Mouse (Mus musculus): ENCODE data around the gene Itprid1. TPM values are rescaled to one million over a fixed set of nuclear protein-coding genes. Genes with fewer than 3 reads are reported as not detected.

Gene Itprid1
- polyA plus RNA-seq (2011; ENCODE audit: insufficient read depth, insufficient read length, low read depth, missing spikeins): 0.19 TPM in 1 of 2 replicates, not detected in the other

DNA sequence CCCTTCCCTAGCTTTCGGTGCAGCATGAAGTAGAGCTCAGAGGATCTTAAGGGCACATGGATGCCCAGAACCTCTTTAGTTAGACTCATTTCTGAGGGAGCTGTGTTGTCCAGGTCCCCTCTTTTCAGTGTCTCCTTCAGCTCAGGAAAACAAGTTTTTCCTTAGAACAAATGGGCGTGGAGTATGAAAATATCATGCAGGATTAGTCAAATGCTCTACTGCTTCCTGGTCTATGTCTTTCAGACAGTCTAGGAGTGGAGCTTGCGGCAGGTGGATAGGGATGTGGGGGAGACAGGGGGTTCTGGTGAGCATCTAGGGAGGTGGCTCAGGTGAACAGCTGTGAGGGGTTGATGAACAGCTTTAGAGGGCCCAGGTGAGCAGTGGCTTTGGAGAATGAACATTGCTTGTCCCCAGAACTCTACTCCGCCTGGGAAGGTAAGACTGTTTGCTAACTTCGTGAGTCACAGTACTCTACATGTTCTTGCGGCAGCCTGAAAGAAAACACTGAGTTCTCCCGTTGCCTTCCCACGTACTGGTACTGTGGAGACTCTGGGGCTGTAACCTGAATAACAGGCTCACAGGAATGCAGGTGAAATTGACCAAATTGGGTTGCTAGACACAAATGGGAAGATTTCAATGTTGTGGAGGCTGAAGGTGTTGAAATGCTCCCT is at the start of gene Itprid1:
Itprid1 (plus strand) TSS at position 246 of the 671 bp plus-strand sequence.
- H3K4me3 ChIP-seq (ENCODE audit: low read depth, low read length): no peak within 1 kb of the TSS
- no peaks in the 10 kb centered on the region for H3K36me3 ChIP-seq (ENCODE audit: control insufficient read depth, insufficient read depth, low read length, poor library complexity, severe bottlenecking)
- H3K4me1 ChIP-seq (ENCODE audit: control insufficient read depth, insufficient read depth, low read length): no peaks in the 10 kb centered on the region
- TF ChIP-seq POLR2A (IDR thresholded peaks at IDR 0.05; ENCODE audit: insufficient read depth, low read length): no peak
- TF ChIP-seq EP300 (IDR thresholded peaks at IDR 0.05; ENCODE audit: insufficient read depth, low read depth, low read length): no peak
- no peak for TF ChIP-seq CTCF (IDR thresholded peaks at IDR 0.05; ENCODE audit: low read depth, low read length)
- no peak within 1 kb of the TSS for H3K9ac ChIP-seq (ENCODE audit: low read depth, poor library complexity, severe bottlenecking)
- H3K27me3 ChIP-seq (ENCODE audit: control insufficient read depth, insufficient read depth, low read length, poor library complexity, severe bottlenecking): no peaks in the 10 kb centered on the region
- no peak within 1 kb of the TSS for H3K27ac ChIP-seq (ENCODE audit: insufficient read depth, low read length)
- H3K9me3 ChIP-seq (replicated peaks; ENCODE audit: control insufficient read depth, insufficient read depth, low read length, poor library complexity, severe bottlenecking): no peaks in the 10 kb centered on the region

DNA sequence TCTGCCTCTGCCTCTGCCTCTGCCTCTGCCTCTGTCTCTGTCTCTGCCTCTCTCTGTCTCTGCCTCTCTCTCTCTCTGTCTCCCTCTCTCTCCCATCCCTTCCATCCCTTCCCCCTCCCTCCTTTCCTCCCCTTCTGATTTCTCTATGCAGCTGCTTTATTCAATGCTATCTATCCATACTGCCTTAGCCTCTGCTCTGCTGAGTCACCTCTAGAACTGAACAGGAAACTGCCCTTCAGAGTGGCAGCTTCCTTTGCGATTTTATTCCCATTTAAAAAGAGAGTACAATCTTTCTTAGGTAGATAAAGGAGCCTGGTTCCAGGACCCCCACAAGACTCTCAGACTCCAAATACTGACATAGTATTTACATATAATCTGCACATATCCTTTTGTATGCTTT is 47.1 kb upstream of the Itprid1 start:
- no peak for TF ChIP-seq EP300 (IDR thresholded peaks at IDR 0.05; ENCODE audit: insufficient read depth, low read depth, low read length)
- TF ChIP-seq CTCF (IDR thresholded peaks at IDR 0.05; ENCODE audit: low read depth, low read length): no peak
- no peak for TF ChIP-seq POLR2A (IDR thresholded peaks at IDR 0.05; ENCODE audit: insufficient read depth, low read length)
- no peak overlapping the region for H3K4me3 ChIP-seq (ENCODE audit: low read depth, low read length)
- peak overlapping the region; percentile 72 for H3K27ac ChIP-seq (ENCODE audit: insufficient read depth, low read length)
- H3K27me3 ChIP-seq (ENCODE audit: control insufficient read depth, insufficient read depth, low read length, poor library complexity, severe bottlenecking): no peaks in the 10 kb centered on the region
- no peaks in the 10 kb centered on the region for H3K36me3 ChIP-seq (ENCODE audit: control insufficient read depth, insufficient read depth, low read length, poor library complexity, severe bottlenecking)
- no peak overlapping the region for H3K9ac ChIP-seq (ENCODE audit: low read depth, poor library complexity, severe bottlenecking)
- H3K9me3 ChIP-seq (replicated peaks; ENCODE audit: control insufficient read depth, insufficient read depth, low read length, poor library complexity, severe bottlenecking): peaks cover 10% of the 10 kb centered on the region; the same call in 1 of the 2 replicates
- peaks cover 1% of the 10 kb centered on the region for H3K4me1 ChIP-seq (ENCODE audit: control insufficient read depth, insufficient read depth, low read length)

DNA sequence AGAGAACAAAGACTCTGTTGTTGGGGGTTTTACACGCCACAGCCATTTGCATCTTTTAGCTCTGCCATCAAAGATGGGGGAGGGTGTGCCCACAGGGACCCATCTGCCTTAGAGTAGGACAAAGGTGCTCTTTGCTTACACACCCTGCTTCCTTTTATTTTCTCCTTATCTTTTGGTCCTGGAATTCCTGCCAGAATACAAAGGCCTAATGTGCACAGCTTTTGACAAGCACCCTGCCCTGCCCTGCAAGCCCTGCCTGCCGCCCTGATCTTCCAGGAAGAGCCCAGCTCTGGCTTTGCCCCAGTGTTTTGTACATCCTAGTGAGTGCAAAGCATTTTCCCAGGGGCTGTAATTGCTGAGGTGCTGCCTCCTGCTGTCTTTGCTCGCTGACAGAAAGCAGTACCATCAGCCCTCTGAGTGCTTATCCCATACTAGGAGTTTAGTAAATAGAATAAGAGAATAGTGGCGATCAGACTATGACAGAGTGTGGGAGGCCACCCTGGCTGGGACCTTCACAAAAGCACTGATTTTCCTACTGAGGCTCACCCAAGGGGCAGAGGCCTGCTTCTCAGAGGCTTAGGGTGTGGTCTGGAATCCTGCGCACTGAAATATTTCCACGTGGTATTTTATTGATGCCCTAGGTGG is 44.7 kb upstream of the Itprid1 start:
- H3K36me3 ChIP-seq (ENCODE audit: control insufficient read depth, insufficient read depth, low read length, poor library complexity, severe bottlenecking): no peaks in the 10 kb centered on the region
- H3K4me3 ChIP-seq (ENCODE audit: low read depth, low read length): no peak overlapping the region
- H3K27me3 ChIP-seq (ENCODE audit: control insufficient read depth, insufficient read depth, low read length, poor library complexity, severe bottlenecking): no peaks in the 10 kb centered on the region
- peaks cover 1% of the 10 kb centered on the region for H3K4me1 ChIP-seq (ENCODE audit: control insufficient read depth, insufficient read depth, low read length)
- H3K27ac ChIP-seq (ENCODE audit: insufficient read depth, low read length): peak overlapping the region; percentile 100
- H3K9me3 ChIP-seq (replicated peaks; ENCODE audit: control insufficient read depth, insufficient read depth, low read length, poor library complexity, severe bottlenecking): peaks cover 10% of the 10 kb centered on the region; the same call in 1 of the 2 replicates
- peak overlapping the region; percentile 49; the same call in 1 of the 2 replicates for H3K9ac ChIP-seq (ENCODE audit: low read depth, poor library complexity, severe bottlenecking)
- peak; percentile 98 for TF ChIP-seq EP300 (IDR thresholded peaks at IDR 0.05; ENCODE audit: insufficient read depth, low read depth, low read length)
- no peak for TF ChIP-seq CTCF (IDR thresholded peaks at IDR 0.05; ENCODE audit: low read depth, low read length)
- no peak for TF ChIP-seq POLR2A (IDR thresholded peaks at IDR 0.05; ENCODE audit: insufficient read depth, low read length)

DNA sequence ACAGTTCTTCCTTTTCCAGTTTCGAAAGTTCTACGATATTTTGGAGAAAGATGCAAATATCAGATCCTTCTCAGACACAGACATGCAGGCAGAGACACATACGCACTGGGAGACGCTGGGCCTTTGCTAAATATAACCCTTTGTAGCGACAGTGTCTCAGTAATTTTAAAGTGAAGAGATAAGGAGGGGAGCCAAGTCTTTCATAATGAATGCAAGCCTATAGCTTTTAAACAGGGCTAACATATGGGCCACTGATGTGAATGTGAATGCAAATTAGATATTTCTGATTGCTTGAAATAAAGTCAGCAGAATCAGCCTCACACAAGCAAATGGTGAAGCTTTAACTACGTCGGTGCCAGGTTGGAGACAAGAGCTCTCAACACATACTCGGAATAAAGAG is 44.2 kb upstream of the Itprid1 start:
- Histone ChIP-seq H3K27ac (ENCODE audit: insufficient read depth, low read length) (peak overlapping the region; percentile 100), H3K4me1 (ENCODE audit: control insufficient read depth, insufficient read depth, low read length) (peaks cover 1% of the 10 kb centered on the region), H3K9ac (ENCODE audit: low read depth, poor library complexity, severe bottlenecking) (peak overlapping the region; percentile 49; the same call in 1 of the 2 replicates), H3K27me3 (ENCODE audit: control insufficient read depth, insufficient read depth, low read length, poor library complexity, severe bottlenecking) (no peaks in the 10 kb centered on the region), H3K36me3 (ENCODE audit: control insufficient read depth, insufficient read depth, low read length, poor library complexity, severe bottlenecking) (no peaks in the 10 kb centered on the region), H3K4me3 (ENCODE audit: low read depth, low read length) (no peak overlapping the region), H3K9me3 (replicated peaks; ENCODE audit: control insufficient read depth, insufficient read depth, low read length, poor library complexity, severe bottlenecking) (peaks cover 8% of the 10 kb centered on the region; the same call in 1 of the 2 replicates)
- TF ChIP-seq EP300 (IDR thresholded peaks at IDR 0.05; ENCODE audit: insufficient read depth, low read depth, low read length): no peak
- TF ChIP-seq CTCF (IDR thresholded peaks at IDR 0.05; ENCODE audit: low read depth, low read length): no peak
- no peak for TF ChIP-seq POLR2A (IDR thresholded peaks at IDR 0.05; ENCODE audit: insufficient read depth, low read length)

DNA sequence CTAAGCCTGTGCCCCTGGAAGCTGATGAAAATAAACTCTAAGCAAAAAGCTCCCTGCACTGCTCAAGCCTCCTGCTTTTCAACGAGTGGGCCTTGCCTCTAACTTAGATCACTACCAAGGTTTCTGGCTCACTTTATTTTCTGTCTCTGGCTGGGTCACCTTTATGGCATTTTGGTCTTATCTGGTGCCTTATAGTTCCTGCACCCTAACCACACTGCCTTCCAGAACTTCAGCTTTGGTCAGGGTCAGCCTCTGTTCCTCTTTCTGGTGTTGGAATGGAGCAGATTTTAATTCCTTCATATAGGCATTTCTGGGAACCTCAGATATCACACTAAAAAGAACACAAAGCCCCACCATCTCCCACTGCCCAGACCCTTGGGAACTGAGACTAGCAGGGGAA is 34.0 kb upstream of the Itprid1 start:
- H3K4me3 ChIP-seq (ENCODE audit: low read depth, low read length): no peak overlapping the region
- H3K9me3 ChIP-seq (replicated peaks; ENCODE audit: control insufficient read depth, insufficient read depth, low read length, poor library complexity, severe bottlenecking): no peaks in the 10 kb centered on the region
- H3K36me3 ChIP-seq (ENCODE audit: control insufficient read depth, insufficient read depth, low read length, poor library complexity, severe bottlenecking): no peaks in the 10 kb centered on the region
- H3K4me1 ChIP-seq (ENCODE audit: control insufficient read depth, insufficient read depth, low read length): peaks cover 1% of the 10 kb centered on the region
- no peaks in the 10 kb centered on the region for H3K27me3 ChIP-seq (ENCODE audit: control insufficient read depth, insufficient read depth, low read length, poor library complexity, severe bottlenecking)
- TF ChIP-seq EP300 (IDR thresholded peaks at IDR 0.05; ENCODE audit: insufficient read depth, low read depth, low read length): no peak
- TF ChIP-seq CTCF (IDR thresholded peaks at IDR 0.05; ENCODE audit: low read depth, low read length): no peak
- TF ChIP-seq POLR2A (IDR thresholded peaks at IDR 0.05; ENCODE audit: insufficient read depth, low read length): no peak
- no peak overlapping the region for H3K27ac ChIP-seq (ENCODE audit: insufficient read depth, low read length)
- H3K9ac ChIP-seq (ENCODE audit: low read depth, poor library complexity, severe bottlenecking): no peak overlapping the region

DNA sequence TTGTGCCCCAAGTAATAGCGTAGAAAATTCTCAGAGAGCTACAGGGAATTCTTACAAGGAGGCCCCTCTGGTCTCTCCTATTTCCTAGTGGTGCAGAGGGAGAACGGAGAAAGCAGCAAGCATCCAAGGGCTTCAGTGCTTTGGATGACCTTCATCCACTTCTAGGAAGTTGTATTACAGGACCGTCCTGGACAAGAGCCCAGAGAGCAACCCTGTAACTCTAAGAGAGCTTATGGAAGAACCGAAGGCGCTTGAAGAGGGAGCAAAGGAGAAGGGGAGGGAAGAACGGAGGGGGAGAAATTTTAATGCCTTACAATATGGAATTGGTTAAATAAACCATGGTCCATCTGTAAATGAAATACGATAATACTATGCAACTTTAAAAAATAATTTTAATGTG is 33.3 kb upstream of the Itprid1 start:
- Histone ChIP-seq H3K4me3 (ENCODE audit: low read depth, low read length) (no peak overlapping the region), H3K36me3 (ENCODE audit: control insufficient read depth, insufficient read depth, low read length, poor library complexity, severe bottlenecking) (no peaks in the 10 kb centered on the region), H3K9ac (ENCODE audit: low read depth, poor library complexity, severe bottlenecking) (no peak overlapping the region), H3K4me1 (ENCODE audit: control insufficient read depth, insufficient read depth, low read length) (peaks cover 1% of the 10 kb centered on the region), H3K27me3 (ENCODE audit: control insufficient read depth, insufficient read depth, low read length, poor library complexity, severe bottlenecking) (no peaks in the 10 kb centered on the region), H3K9me3 (replicated peaks; ENCODE audit: control insufficient read depth, insufficient read depth, low read length, poor library complexity, severe bottlenecking) (no peaks in the 10 kb centered on the region), H3K27ac (ENCODE audit: insufficient read depth, low read length) (no peak overlapping the region)
- TF ChIP-seq CTCF (IDR thresholded peaks at IDR 0.05; ENCODE audit: low read depth, low read length): no peak
- no peak for TF ChIP-seq EP300 (IDR thresholded peaks at IDR 0.05; ENCODE audit: insufficient read depth, low read depth, low read length)
- no peak for TF ChIP-seq POLR2A (IDR thresholded peaks at IDR 0.05; ENCODE audit: insufficient read depth, low read length)
